Mouse (Mus musculus) liver, embryonic 15.5 days (tissue): ENCODE measurements around the gene Lclat1. TPM values are rescaled to one million over a fixed set of nuclear protein-coding genes. Genes with fewer than 3 reads are reported as not detected.
"Not testable (repeated sequence)": the region's sequence is repeated elsewhere in the genome, so short reads cannot be mapped to it uniquely, and the experiment has no call there.

ENCODE experiments used
- ATAC-seq: fragments of 200-750 bp; cut with Nextera tagmentation; 2 replicates; pipeline ENCODE4 v1.8.0; 2017; ENCODE audit warnings: moderate number of reproducible peaks, mild to moderate bottlenecking, moderate library complexity; ENCODE audit not compliant: insufficient read depth
- H3K27ac ChIP-seq: fragments of 300-500 bp; sonication (generic); replicated peaks from 2 replicates; pipeline ENCODE4 v1.5.1; 2015; ENCODE audit warnings: mild to moderate bottlenecking, inconsistent platforms
- H3K27me3 ChIP-seq: fragments of 300-500 bp; sonication (generic); 2 replicates; pipeline ENCODE4 v1.6.1; 2015; ENCODE audit warnings: mild to moderate bottlenecking, inconsistent platforms
- H3K36me3 ChIP-seq: fragments of 300-500 bp; sonication (generic); replicated peaks from 2 replicates; pipeline ENCODE4 v1.6.1; 2015; ENCODE audit warnings: moderate library complexity, mild to moderate bottlenecking, inconsistent platforms
- H3K4me1 ChIP-seq: fragments of 300-500 bp; sonication (generic); replicated peaks from 2 replicates; pipeline ENCODE4 v1.6.1; 2015; ENCODE audit warnings: inconsistent platforms
- H3K4me2 ChIP-seq: fragments of 300-500 bp; sonication (generic); 2 replicates; pipeline ENCODE4 v1.6.1; 2015; ENCODE audit warnings: moderate library complexity, mild to moderate bottlenecking, inconsistent platforms
- H3K4me3 ChIP-seq: fragments of 300-500 bp; sonication (generic); replicated peaks from 2 replicates; pipeline ENCODE4 v1.5.1; 2015; ENCODE audit warnings: mild to moderate bottlenecking, inconsistent platforms
- H3K9ac ChIP-seq: fragments of 300-500 bp; sonication (generic); 2 replicates; pipeline ENCODE4 v1.6.1; 2015; ENCODE audit warnings: moderate library complexity, mild to moderate bottlenecking, inconsistent platforms
- H3K9me3 ChIP-seq: fragments of 300-500 bp; sonication (generic); replicated peaks from 2 replicates; pipeline ENCODE4 v1.6.1; 2016; ENCODE audit warnings: inconsistent platforms
- WGBS: fragments of 180-500 bp; shearing (Covaris S2); methylation state at CpG from one replicate; pipeline ENCODE4 v1.1.7; 2015; ENCODE audit warnings: mixed read lengths; ENCODE audit not compliant: insufficient replicate concordance; 5-methylcytosine and 5-hydroxymethylcytosine counted together
- polyA plus RNA-seq: library from polyadenylated mRNA; unstranded; fragments of >200 nt; fragmentation: Nextera tagmentation; extraction: Ambion mirVana; gene quantifications from 2 replicates; pipeline ENCODE4 v1.2.1, GENCODE M21; 2015

Gene Lclat1
- polyA plus RNA-seq, 1 experiment from 2014 or later: 2.5 TPM

DNA sequence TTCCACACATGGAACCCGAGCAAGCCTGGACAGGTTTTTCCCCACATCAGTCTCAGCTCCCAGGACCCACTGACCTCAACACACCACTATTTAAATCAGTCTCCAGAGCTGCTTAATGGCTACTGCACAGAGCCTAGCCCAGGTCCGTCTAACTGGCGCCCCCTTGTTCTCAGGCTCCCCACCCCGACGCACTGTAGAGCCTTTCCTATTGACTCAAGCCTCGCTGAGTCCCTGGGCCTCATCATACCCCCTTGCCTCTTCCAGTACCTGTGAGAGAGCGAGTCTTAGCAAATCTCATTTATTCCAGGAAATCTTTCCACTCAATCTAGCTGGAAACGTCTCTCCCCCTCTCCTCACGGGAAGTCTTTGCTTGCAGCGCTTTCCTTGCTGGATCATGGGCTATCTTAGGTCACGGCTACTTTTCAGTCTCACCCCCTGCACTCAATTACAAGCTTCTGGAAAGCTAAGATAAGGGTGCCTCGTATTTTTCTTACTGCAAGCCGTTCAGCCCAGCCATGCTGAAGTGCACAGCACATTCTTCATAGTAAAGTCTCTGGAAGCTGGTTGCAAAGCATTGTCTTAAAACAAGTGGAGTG, 137.4 kb downstream of the Lclat1 start:
- Histone ChIP-seq H3K27ac (0 out of 2 replicates have a peak overlapping the region, but pooled peaks have one; percentile 24), H3K9ac (no peak overlapping the region), H3K9me3 (no peaks in the 10 kb centered on the region), H3K4me3 (no peak overlapping the region), H3K27me3 (no peaks in the 10 kb centered on the region), H3K4me1 (peaks cover 19% of the 10 kb centered on the region), H3K36me3 (no peaks in the 10 kb centered on the region), H3K4me2 (no peak overlapping the region)
- 44% methylated on average over 13 of the region's 13 CpGs for WGBS
- peak; percentile 60 for ATAC-seq

- no peaks in the 10 kb centered on the region for H3K9me3 ChIP-seq
- H3K36me3 ChIP-seq: no peaks in the 10 kb centered on the region
- H3K4me3 ChIP-seq: no peak overlapping the region
- no peak overlapping the region for H3K27ac ChIP-seq
- no peak overlapping the region for H3K9ac ChIP-seq
- 60% methylated on average over 3 of the region's 3 CpGs for WGBS
- H3K4me2 ChIP-seq: no peak overlapping the region
- no peak for ATAC-seq
- no peaks in the 10 kb centered on the region for H3K27me3 ChIP-seq
- peaks cover 22% of the 10 kb centered on the region for H3K4me1 ChIP-seq
These were observed 138.3 kb downstream of the Lclat1 start for GRCm38 (mm10) chr17:73246036-73246435.

DNA sequence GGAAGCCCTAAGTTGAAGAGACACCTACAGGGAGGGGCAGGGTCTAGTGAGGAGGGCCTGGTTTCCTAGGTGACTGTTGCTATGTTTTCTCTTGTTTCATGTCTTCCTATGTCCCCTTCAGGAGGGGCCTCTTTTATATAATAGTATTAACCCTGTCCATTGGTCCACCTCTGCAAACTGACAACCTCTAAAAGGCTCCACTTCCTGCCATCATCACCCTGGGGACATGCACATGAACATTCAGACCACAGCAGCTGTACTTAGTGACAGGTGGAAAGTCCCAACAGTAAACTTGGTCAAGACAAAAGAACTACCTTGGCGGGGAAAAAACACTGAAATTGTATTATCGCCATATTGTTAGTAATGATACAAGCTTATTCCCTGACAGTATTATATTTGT, 139.1 kb downstream of the Lclat1 start:
- Histone ChIP-seq H3K4me1 (peaks cover 22% of the 10 kb centered on the region), H3K9ac (no peak overlapping the region), H3K27ac (no peak overlapping the region), H3K36me3 (no peaks in the 10 kb centered on the region), H3K4me2 (no peak overlapping the region), H3K27me3 (no peaks in the 10 kb centered on the region), H3K9me3 (no peaks in the 10 kb centered on the region), H3K4me3 (no peak overlapping the region)
- no peak for ATAC-seq
- 80% methylated on average over 2 of the region's 2 CpGs for WGBS

GRCm38 (mm10) chr17:73247758-73248157, 140.0 kb downstream of the Lclat1 start:
- Histone ChIP-seq H3K4me3 (no peak overlapping the region), H3K4me1 (peaks cover 22% of the 10 kb centered on the region), H3K27ac (no peak overlapping the region), H3K4me2 (no peak overlapping the region), H3K27me3 (no peaks in the 10 kb centered on the region), H3K36me3 (no peaks in the 10 kb centered on the region), H3K9ac (no peak overlapping the region), H3K9me3 (no peaks in the 10 kb centered on the region)
- ATAC-seq: peak; percentile 56; the same call in 1 of the 2 replicates
- 55% methylated on average over 14 of the region's 14 CpGs for WGBS

DNA sequence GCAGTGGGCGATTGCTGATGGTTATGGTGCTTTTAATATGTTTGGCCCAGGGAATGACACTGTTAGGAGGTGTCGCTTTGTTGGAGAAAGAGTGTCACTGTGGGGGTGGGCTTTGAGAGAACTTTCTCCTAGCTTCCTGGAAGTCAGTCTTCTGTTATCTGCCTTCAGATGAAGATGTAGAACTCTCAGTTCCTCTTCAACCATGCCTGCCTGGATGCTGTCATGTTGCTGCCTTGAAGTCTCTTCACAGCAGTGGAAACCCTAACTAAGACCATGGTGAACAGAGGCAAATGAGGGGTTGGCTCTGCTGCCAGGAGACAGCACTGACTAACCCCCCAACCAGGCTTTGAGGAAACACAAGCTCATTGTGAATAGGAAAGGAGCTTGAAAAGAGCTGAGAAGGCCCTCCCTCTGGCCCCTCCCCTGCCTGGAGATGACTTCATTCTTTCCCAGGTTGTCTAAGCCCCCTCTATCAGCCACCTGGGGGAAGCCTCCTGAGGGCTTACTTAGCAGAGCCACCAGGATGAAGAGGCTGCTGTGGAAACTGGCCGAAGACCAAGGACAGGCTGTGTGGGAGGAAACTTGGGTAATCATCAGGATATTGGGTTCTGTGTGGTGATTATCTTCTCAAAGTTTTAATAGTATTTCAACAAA, 142.8 kb downstream of the Lclat1 start:
- no peak overlapping the region for H3K4me2 ChIP-seq
- H3K9me3 ChIP-seq: no peaks in the 10 kb centered on the region
- peaks cover 7% of the 10 kb centered on the region; the same call in 1 of the 2 replicates for H3K4me1 ChIP-seq
- no peaks in the 10 kb centered on the region for H3K36me3 ChIP-seq
- no peaks in the 10 kb centered on the region for H3K27me3 ChIP-seq
- H3K27ac ChIP-seq: no peak overlapping the region
- no peak for ATAC-seq
- no peak overlapping the region for H3K9ac ChIP-seq
- H3K4me3 ChIP-seq: no peak overlapping the region
- WGBS: 49% methylated on average over 3 of the region's 3 CpGs

- Histone ChIP-seq H3K4me2 (no peak overlapping the region), H3K4me3 (no peak overlapping the region), H3K4me1 (0 out of 2 replicates have a peak, but pooled peaks cover 7% of the 10 kb centered on the region), H3K9ac (no peak overlapping the region), H3K9me3 (no peaks in the 10 kb centered on the region), H3K27me3 (no peaks in the 10 kb centered on the region), H3K27ac (no peak overlapping the region), H3K36me3 (no peaks in the 10 kb centered on the region)
- 44% methylated on average over 8 of the region's 8 CpGs for WGBS
- ATAC-seq: no peak
These were observed 143.3 kb downstream of the Lclat1 start for GRCm38 (mm10) chr17:73251142-73251502.

DNA sequence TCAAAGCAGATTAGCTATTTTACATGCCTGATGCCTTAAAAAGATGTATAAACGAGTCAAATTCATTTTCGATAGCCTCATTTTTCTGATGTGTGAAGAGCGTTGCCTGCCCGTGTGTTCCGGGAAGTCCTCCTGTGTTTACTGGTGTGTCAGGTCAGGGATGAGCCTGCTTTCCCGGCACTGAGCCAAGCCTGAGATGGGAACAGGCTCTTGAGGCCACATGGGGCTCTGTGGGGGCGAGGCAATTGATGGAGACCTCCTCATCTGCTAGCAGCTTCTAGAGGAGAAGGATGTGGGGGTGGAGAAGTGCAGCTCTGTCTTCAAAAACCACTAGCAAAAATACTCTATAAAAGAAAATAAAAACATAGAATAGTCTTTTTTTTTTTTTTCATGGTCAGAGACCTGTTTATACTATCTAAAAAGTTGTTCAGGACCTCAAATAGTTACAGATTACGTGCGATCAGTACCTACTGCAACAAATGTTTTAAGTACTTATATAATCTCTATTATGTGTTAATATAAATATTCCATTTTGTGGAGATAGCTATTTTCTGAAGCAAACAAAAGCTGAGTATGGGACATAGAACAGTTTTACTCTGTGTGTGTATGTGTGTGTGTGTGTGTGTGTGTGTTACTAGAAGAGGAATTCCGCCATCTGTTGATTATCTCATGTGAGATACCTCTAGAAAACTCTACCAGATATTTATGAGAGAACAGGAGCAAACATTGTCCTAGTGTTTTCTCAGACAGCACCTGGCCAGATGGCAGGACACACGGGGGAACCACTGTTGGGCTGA, 144.2 kb downstream of the Lclat1 start:
- Histone ChIP-seq H3K4me1 (0 out of 2 replicates have a peak, but pooled peaks cover 5% of the 10 kb centered on the region), H3K4me3 (no peak overlapping the region), H3K4me2 (no peak overlapping the region), H3K9ac (no peak overlapping the region), H3K36me3 (no peaks in the 10 kb centered on the region), H3K27ac (no peak overlapping the region), H3K27me3 (no peaks in the 10 kb centered on the region), H3K9me3 (no peaks in the 10 kb centered on the region)
- no peak for ATAC-seq
- WGBS: 68% methylated on average over 11 of the region's 11 CpGs

GRCm38 (mm10) chr17:73253291-73253969, 145.6 kb downstream of the Lclat1 start:
- Histone ChIP-seq H3K36me3 (no peaks in the 10 kb centered on the region), H3K4me3 (no peak overlapping the region), H3K9ac (no peak overlapping the region), H3K27ac (no peak overlapping the region), H3K9me3 (no peaks in the 10 kb centered on the region), H3K4me1 (0 out of 2 replicates have a peak, but pooled peaks cover 5% of the 10 kb centered on the region), H3K4me2 (no peak overlapping the region), H3K27me3 (no peaks in the 10 kb centered on the region)
- no peak for ATAC-seq
- 55% methylated on average over 10 of the region's 10 CpGs for WGBS

GRCm38 (mm10) chr17:73255801-73256200, 148.0 kb downstream of the Lclat1 start:
- 74% methylated on average over 5 of the region's 5 CpGs for WGBS
- no peak overlapping the region for H3K4me3 ChIP-seq
- ATAC-seq: no peak
- no peaks in the 10 kb centered on the region for H3K4me1 ChIP-seq
- no peaks in the 10 kb centered on the region for H3K9me3 ChIP-seq
- H3K27me3 ChIP-seq: no peaks in the 10 kb centered on the region
- no peak overlapping the region for H3K4me2 ChIP-seq
- no peak overlapping the region for H3K9ac ChIP-seq
- H3K36me3 ChIP-seq: no peaks in the 10 kb centered on the region
- H3K27ac ChIP-seq: no peak overlapping the region

DNA sequence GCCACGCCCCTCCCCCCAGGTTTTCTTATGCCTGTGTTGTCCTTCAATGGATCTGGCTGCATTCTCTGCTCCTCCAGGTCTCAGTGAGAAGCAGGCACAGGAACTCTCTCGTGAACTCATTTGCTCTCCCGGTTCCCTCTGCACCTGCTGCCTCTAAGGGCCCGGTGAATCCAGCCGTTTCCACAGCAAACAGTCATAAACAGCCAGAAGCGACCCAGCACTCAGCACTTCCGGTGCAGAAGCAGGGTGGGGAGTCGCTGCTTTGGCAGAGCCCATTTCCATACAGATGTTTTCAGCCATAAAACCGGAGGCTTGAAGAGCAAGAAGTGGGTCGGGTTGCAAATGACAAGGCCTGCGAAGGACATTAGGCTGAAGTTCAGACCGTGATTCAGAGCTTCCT, 150.8 kb downstream of the Lclat1 start:
- H3K4me2 ChIP-seq: no peak overlapping the region
- no peaks in the 10 kb centered on the region for H3K4me1 ChIP-seq
- no peak overlapping the region for H3K9ac ChIP-seq
- WGBS: 24% methylated on average over 12 of the region's 12 CpGs
- no peaks in the 10 kb centered on the region for H3K27me3 ChIP-seq
- no peak overlapping the region for H3K27ac ChIP-seq
- ATAC-seq: no peak
- no peaks in the 10 kb centered on the region for H3K36me3 ChIP-seq
- H3K4me3 ChIP-seq: no peak overlapping the region
- no peaks in the 10 kb centered on the region for H3K9me3 ChIP-seq

GRCm38 (mm10) chr17:73259258-73259657, 151.5 kb downstream of the Lclat1 start:
- H3K27ac ChIP-seq, H3K4me3 ChIP-seq, H3K9me3 ChIP-seq, H3K4me2 ChIP-seq, H3K9ac ChIP-seq, H3K36me3 ChIP-seq, ATAC-seq, H3K4me1 ChIP-seq, H3K27me3 ChIP-seq: not testable (repeated sequence)
- WGBS: 71% methylated on average over 5 of the region's 5 CpGs
